Mouse (Mus musculus): ENCODE measurements at regions not wholly inside any gene's neighbourhood (a gene's known extent, or its start where the extent isn't known, plus 50 kb on each side); places are given as distances from the start of the nearest gene placed in this dataset.

- no peak for DNase-seq (ENCODE audit: low read depth, low spot score)
These were observed 53.5 kb upstream of the Kcna5 start for GRCm38 (mm10) chr6:126588761-126589160.

GRCm38 (mm10) chr6:126587476-126587875 lies 52.3 kb upstream of the Kcna5 start:
- no peak for DNase-seq (ENCODE audit: low read depth, low spot score)

- peak; percentile 29 for DNase-seq (ENCODE audit: low read depth, low spot score)
These were observed 50.6 kb upstream of the Kcna5 start for GRCm38 (mm10) chr6:126585813-126586212.

Measured in skeletal muscle tissue, adult 2 months (tissue).